Mouse (Mus musculus): ENCODE results near the gene Stk24.

The Stk24 gene

DNA sequence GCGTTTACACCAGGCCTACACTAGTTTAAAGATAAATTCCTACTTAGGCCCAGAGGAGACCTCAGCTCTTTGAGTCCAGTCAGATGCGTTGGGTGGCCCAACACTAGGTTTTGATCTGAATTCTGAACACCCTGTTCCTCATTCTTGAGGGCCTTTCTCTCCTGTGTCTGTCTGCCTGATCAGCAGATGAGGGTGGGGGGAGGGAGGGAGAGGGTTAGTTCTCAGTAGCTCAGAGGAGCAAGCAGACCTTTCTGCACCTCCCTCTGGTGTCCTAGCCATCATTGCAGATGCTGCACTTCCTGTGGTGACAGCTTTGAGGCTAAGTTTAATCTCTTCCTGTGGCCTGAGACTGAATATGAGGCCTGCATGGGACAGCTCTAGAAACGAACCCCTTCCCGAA lies 117.2 kb downstream of the Stk24 start:
- DNase-seq (ENCODE audit: low spot score), result no peak

DNA sequence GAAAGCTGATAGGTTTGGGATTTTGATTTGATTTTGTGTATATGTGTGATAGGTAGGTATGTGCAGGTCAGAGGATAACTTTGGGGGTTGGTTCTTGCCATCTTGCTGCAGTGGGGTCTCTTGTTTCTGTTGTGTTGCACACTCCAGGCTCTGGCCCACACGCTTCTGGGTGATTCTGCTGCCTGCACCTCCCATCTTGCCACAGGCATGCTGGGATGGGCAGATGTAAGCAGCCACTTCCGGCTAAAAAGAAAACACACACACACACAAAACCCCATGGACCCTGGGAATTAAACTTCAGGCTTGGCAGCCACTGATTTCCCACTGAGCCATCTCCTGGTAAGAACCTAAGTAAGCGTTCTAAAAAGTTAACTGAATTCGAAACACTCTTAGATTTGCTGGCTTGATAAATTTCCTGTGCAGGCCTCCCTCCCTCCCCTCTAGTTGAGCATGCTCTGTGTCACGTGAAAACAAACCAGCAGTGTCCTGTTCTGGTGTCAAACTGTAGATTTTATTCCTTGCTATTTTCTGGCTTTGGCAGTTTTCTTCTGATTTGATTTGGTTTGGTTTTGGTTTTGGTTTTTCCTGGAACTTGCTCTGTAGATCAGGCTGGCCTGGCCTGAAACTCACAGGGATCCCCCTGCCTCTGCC lies 118.5 kb downstream of the Stk24 start:
- no peak for DNase-seq (ENCODE audit: low spot score)

DNA sequence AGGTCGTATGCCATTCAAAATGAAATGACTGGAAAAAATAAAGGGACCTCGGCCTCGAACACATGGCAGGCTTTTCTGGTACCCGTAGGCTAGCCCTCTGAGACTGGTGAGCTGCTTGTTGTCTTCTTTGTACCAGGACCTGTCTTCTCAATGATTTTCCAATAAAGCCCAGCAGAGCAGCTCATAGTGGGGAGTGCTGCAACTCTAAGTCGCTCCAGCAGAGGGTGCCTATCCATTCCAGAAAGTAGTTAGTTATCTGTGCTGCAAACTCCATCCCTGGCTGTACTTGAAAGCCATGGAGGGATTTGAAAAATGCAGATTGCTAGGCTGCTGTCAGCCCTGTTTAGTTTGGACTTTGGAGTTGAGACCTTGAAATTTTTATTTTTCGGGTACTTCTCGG lies 120.0 kb downstream of the Stk24 start:
- DNase-seq (ENCODE audit: low spot score), result peak; percentile 53

DNA sequence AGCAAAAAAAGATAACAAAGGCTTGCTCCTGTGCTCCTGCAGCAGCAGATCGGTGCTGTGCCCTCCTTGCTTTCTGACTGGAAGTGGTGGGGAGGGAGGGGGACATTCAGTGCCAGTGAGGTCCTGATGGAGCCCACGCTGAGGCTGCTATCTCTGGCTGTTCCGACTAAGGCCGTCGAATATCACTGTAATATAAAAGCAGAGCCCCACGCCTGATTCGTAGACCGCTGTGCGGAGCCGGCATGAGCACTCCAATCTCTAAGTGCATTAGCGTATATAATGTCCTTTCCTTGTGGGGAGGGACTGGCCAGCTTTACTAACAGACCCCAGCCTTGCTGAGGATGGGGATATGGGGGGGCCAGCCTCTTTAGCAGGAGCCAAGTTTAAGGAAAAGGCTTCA lies 120.5 kb downstream of the Stk24 start:
- no peak for DNase-seq (ENCODE audit: low spot score)

DNA sequence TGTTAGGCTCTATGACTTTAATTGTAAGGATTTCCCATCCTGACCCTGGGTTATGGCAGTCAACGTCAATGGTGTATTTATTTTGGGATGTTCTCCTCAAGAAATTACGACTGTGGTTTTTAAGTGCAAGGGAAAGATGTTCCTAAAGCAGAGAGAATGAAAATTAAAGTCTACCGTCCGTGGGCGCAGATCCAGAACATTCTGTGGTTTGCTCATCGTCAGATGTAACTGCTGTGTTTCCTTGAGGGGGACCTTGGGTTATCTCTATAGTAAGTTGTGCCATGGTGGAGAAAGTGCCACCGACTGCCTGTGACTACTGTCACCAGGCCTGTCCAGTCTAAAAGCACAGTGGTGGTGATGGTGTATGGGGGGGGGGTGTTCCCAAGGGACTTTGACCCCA lies 122.9 kb downstream of the Stk24 start:
- DNase-seq (ENCODE audit: low spot score), result no peak

DNA sequence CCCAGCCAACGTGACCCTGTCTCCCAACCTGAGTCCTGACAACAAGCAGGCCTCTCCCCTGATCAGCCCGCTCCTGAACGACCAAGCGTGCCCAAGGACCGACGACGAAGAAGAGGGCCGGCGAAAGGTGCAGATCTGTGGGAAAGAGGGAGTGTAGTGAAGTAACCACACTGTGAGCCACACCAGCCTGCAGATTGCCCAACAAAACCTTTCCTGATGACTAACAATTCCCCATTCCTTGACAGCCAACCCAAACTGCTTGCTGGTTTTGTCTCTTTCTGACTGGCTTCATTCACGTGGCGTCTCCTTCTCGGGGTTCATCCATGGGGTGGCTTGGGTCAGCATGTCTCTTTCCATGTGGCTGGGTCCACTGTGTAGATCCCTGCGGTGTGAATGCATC lies 124.3 kb downstream of the Stk24 start:
- DNase-seq (ENCODE audit: low spot score), result no peak

DNA sequence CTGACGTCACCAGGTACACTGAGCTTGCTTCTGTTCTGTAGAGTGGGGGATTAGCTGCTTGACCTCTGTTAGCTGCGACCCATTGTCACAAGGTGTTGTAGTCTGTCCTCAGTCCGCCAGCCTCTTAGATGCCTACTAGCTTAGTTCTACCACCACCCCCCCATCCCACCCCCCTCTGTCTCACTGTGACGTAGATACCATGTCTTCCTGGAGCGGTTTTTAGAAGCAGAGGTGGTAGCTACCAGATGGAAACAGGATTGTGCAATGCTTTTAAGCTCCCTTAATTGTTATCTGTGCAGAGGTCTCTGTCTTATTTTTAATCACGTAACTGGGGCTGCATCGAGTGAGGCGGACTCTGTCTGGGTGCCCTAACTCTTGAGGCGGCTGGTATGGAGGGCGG lies 124.9 kb downstream of the Stk24 start:
- DNase-seq (ENCODE audit: low spot score), result no peak

DNA sequence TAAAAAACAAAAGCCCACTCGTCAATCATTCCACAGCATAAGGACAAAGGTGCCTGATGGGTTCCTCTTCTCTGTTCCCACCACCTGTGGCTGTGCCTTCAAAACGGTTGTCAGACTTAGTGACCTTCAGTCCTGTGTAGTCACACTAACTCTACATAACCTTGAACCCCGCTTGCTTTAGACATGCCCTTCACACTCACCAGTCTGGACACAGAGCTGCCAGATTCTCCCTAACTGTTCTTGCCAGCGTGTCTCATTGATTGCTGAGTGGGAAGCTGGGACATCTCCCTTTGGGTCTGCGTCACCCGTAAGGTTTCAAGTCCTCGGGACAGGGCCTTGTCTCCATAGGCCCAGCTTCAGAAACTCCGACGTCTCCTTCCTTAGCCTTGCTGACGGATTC lies 127.3 kb downstream of the Stk24 start:
- no peak for DNase-seq (ENCODE audit: low spot score)

DNA sequence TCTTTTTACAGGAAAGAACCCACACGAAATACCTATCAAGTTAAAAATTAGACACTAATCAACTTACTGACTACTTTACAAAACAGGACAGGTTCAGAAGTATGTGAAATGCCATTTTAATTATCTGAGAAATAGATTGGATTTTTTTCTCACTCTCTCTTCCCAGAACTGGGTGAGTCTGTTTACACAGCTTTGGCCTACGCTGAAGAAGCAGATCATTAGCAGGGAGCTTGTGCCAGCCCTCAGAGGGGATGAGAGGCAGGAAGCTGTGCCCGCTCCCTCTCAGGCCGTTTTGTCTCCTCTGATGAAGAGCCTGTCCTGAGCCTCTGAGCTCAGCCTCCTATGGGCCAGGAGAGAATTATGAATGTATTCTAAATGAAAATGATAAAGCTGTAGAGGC lies 128.1 kb downstream of the Stk24 start:
- no peak for DNase-seq (ENCODE audit: low spot score)

DNA sequence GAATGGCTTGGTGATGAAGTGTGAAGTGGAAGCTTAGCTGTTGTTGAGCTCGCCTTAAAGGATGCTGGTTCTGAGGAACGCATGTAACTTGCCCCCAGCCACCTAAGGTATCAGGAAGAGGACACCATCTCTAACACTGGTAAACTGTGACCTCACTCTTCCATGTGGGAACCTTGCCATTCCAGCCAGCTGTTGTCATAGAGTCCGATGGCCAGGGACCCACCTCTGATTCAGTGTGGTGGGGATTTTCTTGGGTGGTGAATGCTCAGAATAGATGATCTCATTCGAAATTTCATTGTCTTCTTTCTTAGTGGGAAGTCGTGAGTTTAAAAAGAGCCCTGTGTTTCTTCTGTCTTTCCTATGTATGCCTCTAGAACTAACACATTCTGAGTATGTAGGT lies 128.7 kb downstream of the Stk24 start:
- DNase-seq (ENCODE audit: low spot score), result no peak

DNA sequence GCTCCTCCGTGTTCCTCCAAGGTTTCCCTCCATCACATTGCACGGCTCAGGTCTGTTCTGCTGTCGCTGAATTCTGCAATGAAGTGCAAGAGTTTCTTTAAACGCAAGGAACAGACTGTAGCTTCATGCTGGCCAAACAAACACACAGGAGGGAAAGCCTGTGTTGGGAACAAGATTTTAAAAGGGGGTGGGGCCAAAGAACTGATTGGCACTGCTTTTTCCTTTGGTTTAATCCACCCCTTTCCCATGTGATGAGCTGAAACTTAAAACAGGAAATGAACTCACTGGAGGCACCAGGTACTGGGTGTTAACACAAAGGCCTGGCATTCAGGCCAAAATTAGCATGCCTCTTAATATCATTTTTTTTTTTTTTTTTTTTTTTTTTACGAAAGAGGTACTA lies 131.5 kb downstream of the Stk24 start:
- DNase-seq (ENCODE audit: low spot score), result no peak

DNA sequence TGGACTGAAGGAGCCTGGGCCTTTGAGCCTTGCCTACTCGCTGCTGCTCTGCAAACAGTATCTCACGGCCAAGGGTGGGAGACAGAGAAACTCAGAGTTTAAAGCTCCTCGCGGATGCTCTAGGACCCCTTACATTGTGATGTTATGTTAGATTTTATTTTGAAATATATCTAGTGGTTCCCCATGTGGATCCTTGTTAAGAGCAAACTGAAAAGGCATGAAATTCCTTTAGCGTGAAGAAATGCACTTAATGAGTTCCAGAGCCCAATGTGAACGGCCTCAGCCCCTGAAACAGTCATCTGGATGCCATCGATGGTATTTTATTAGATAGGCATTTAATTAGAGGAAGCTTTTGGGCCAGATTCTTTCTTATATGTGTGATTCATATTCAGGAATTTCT lies 132.5 kb downstream of the Stk24 start:
- no peak for DNase-seq (ENCODE audit: low spot score)

DNA sequence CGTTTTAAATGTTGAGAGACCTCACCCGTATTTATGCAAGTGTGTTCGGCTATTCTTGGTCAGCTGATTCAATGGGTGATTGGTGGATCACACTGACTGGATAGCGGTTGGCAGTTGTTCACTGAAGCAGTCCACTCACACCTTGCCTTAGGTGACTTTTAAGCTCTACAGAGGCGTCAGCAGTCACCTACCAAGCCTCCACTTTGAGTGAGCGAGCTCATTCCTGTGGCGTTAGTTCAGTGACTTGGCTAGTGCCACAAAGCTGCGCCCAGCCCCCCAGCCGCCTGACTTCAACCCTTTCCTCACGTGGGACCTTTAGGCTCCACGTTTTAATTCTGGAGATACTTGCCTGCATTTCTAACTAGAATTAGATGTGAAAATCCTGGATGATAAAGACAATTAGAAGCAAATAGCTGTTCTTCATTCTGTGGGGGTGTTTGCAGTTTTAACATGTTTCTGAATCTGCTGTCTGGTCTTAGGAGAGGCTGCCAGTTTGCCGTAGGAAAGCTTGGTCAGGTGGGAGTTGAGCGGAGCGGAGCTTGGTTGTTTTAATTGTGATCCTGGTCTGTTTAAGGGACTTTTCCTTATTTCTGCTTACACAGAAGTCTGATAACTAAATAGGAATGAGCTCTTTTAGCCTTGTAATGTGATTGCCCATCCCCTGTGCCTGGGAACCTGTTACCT lies 133.6 kb downstream of the Stk24 start:
- DNase-seq (ENCODE audit: low spot score), result no peak

DNA sequence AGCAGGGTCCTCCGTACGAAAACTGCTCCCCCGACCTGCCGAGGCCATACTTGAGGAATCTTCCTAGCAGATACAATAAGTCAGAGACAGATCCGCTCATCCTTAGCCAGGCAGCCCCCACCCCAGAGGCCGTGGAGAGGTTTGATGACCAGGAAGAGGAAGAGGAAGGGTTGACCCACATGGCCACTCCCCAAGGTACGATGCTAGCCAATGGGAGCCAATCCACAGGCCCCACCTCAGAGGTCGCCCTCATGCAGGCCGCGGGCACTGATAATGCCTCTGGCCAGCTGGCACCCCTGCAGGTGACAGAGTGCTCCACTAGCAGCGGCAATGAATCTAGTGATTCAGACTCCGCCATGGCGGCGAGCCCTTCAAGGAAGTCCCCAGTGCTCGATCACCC lies 135.7 kb downstream of the Stk24 start:
- DNase-seq (ENCODE audit: low spot score), result no peak

DNA sequence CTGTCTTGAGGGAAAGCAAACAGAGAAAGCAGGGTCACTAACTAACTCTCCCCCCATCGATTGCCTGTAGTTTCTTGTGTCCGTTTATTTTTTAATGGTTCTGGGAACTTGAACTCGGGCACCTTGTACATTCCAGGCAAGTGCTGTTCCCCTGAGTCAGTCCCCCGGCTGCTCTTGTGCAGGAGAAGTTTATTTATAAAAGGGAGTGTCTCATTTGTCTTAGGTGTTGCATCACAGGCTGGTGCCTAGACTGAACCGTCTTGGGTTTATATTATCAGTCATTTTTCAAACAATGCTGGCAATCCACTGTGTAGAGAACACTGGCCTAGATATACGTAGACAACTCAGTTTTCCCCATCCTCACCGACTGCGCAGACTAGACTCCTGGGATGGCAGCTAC lies 140.4 kb downstream of the Stk24 start:
- DNase-seq (ENCODE audit: low spot score), result no peak

DNA sequence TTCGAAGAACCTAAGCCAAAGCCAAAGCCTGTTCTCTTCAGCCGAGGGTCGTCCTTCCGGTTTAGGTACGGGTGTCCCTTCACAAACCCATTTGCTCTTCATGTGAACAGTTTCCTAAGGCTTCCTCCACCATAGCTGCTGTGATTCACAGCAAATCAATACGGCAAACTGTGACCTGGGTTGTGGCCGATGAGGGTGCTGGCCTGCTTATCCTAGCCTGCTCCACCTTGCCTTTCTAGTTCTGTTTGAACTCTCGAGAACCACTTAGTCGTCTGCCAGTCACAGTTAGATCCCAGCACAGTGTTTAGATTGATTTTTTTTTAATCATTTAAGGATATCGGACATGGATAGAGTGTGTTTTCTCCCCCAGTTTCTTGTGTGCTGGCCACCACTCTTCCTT lies 141.1 kb downstream of the Stk24 start:
- DNase-seq (ENCODE audit: low spot score), result no peak

DNA sequence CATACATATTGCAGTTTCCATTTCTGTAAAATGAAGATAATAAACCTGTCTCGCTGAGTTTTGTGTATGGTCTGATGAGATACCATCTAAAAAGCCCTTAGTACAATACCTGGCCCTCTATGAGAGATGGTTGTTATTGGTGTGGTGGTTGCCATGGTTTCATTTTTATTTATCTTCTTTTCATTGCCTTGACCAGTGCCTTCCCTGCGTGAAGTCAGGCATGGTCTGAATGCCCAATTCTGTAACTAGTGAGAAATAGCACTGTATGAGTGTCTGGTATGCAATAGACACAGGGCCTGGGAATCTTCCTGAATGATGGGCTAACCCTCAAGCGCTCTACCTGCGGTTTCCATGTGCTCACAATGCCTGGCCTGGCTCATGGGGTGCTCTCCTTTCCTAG lies 143.1 kb downstream of the Stk24 start:
- DNase-seq (ENCODE audit: low spot score), result no peak
